Mouse (Mus musculus): ENCODE results near the gene Ciao1. TPM values are rescaled to one million over a fixed set of nuclear protein-coding genes. Genes with fewer than 3 reads are reported as not detected.

Gene Ciao1
- polyA plus RNA-seq, 1 experiment, result 114 TPM

DNA sequence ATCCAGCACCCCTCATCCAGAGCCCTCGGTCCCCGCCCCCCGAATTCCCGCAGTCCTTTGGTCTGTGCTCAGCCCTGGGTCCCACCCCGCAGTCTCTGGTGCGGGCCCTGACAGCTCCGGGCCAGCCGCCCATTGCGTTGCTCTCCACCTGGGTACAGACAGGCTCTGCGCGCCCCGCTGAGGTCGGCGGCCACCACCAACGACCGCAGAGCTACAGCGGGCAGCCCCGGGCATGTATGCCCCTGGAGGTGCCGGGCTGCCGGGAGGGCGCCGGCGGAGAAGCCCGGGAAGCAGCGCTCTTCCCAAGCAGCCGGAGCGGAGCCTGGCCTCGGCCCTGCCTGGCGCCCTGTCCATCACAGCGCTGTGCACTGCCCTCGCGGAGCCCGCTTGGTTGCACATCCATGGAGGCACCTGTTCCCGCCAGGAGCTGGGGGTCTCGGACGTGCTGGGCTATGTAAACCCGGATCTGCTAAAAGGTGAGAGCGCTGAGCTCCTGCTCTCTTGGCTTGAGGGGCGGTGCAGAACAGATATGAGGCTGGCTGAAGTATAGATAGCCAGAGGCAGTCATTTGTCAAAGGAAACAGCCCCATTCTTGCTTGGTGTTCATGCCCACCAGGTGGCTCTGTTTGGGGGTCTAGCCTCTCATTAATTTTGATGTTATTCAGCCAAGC, 853 bp upstream of the Ciao1 start:
- peak overlapping the region; percentile 88 for H3K4me3 ChIP-seq (ENCODE audit: insufficient read depth, low read depth, low read length)
- peak overlapping the region; percentile 4; the same call in 1 of the 2 replicates for H3K27ac ChIP-seq (ENCODE audit: insufficient read depth, low read depth, low read length)
- peak; percentile 34 for DNase-seq
- H3K36me3 ChIP-seq (ENCODE audit: control insufficient read depth, insufficient read depth, low read length), result no peaks in the 10 kb centered on the region
- no peaks in the 10 kb centered on the region for H3K27me3 ChIP-seq (replicated peaks; ENCODE audit: control insufficient read depth, insufficient read depth, low read length)
- peaks cover 20% of the 10 kb centered on the region for H3K4me1 ChIP-seq (ENCODE audit: control insufficient read depth, insufficient read depth, low read length)
- under 1% methylated on average over 39 of the region's 39 CpGs for WGBS
- TF ChIP-seq CTCF (conservative IDR thresholded peaks at IDR 0.05; ENCODE audit: insufficient read depth, insufficient read length, low read depth, low read length) (0 out of 2 replicates have a peak, but pooled peaks have one; percentile 10), POLR2A (IDR thresholded peaks at IDR 0.05; ENCODE audit: low read depth, low read length) (no peak)

- 65% methylated on average over 2 of the region's 2 CpGs for WGBS
- H3K27me3 ChIP-seq (replicated peaks; ENCODE audit: control insufficient read depth, insufficient read depth, low read length), result no peaks in the 10 kb centered on the region
- TF ChIP-seq POLR2A (IDR thresholded peaks at IDR 0.05; ENCODE audit: low read depth, low read length) (no peak), CTCF (conservative IDR thresholded peaks at IDR 0.05; ENCODE audit: insufficient read depth, insufficient read length, low read depth, low read length) (no peak)
- peaks cover 11% of the 10 kb centered on the region; the same call in 1 of the 2 replicates for H3K36me3 ChIP-seq (ENCODE audit: control insufficient read depth, insufficient read depth, low read length)
- no peak overlapping the region for H3K4me3 ChIP-seq (ENCODE audit: insufficient read depth, low read depth, low read length)
- no peaks in the 10 kb centered on the region; the same call in 1 of the 2 replicates for H3K4me1 ChIP-seq (ENCODE audit: control insufficient read depth, insufficient read depth, low read length)
- 0 out of 2 replicates have a peak overlapping the region, but pooled peaks have one; percentile 2 for H3K27ac ChIP-seq (ENCODE audit: insufficient read depth, low read depth, low read length)
- peak; percentile 73 for DNase-seq
These were observed 7.6 kb downstream of the Ciao1 start for GRCm38 (mm10) chr2:127240065-127240464.

GRCm38 (mm10) chr2:127237897-127238610, 9.6 kb downstream of the Ciao1 start:
- H3K4me1 ChIP-seq (ENCODE audit: control insufficient read depth, insufficient read depth, low read length), result no peaks in the 10 kb centered on the region; the same call in 1 of the 2 replicates
- WGBS, result 96% methylated on average over 11 of the region's 11 CpGs
- no peaks in the 10 kb centered on the region for H3K27me3 ChIP-seq (replicated peaks; ENCODE audit: control insufficient read depth, insufficient read depth, low read length)
- no peak overlapping the region for H3K27ac ChIP-seq (ENCODE audit: insufficient read depth, low read depth, low read length)
- H3K36me3 ChIP-seq (ENCODE audit: control insufficient read depth, insufficient read depth, low read length), result peaks cover 17% of the 10 kb centered on the region; the same call in 1 of the 2 replicates
- TF ChIP-seq POLR2A (IDR thresholded peaks at IDR 0.05; ENCODE audit: low read depth, low read length), result no peak
- no peak for TF ChIP-seq CTCF (conservative IDR thresholded peaks at IDR 0.05; ENCODE audit: insufficient read depth, insufficient read length, low read depth, low read length)
- no peak overlapping the region for H3K4me3 ChIP-seq (ENCODE audit: insufficient read depth, low read depth, low read length)
- no peak for DNase-seq

- TF ChIP-seq POLR2A (IDR thresholded peaks at IDR 0.05; ENCODE audit: low read depth, low read length), result no peak
- no peak for TF ChIP-seq CTCF (conservative IDR thresholded peaks at IDR 0.05; ENCODE audit: insufficient read depth, insufficient read length, low read depth, low read length)
- Histone ChIP-seq H3K36me3 (ENCODE audit: control insufficient read depth, insufficient read depth, low read length) (peaks cover 27% of the 10 kb centered on the region), H3K4me1 (ENCODE audit: control insufficient read depth, insufficient read depth, low read length) (no peaks in the 10 kb centered on the region), H3K27me3 (replicated peaks; ENCODE audit: control insufficient read depth, insufficient read depth, low read length) (no peaks in the 10 kb centered on the region), H3K27ac (ENCODE audit: insufficient read depth, low read depth, low read length) (no peak overlapping the region), H3K4me3 (ENCODE audit: insufficient read depth, low read depth, low read length) (no peak overlapping the region)
- no peak for DNase-seq
- WGBS, result 100% methylated on average over 3 of the region's 3 CpGs
These were observed 22.4 kb downstream of the Ciao1 start for GRCm38 (mm10) chr2:127225261-127225660.

GRCm38 (mm10) chr2:127217746-127218145, 29.9 kb downstream of the Ciao1 start:
- WGBS, result 78% methylated on average over 5 of the region's 5 CpGs
- H3K36me3 ChIP-seq (ENCODE audit: control insufficient read depth, insufficient read depth, low read length), result peaks cover 18% of the 10 kb centered on the region
- H3K27ac ChIP-seq (ENCODE audit: insufficient read depth, low read depth, low read length), result no peak overlapping the region
- H3K4me1 ChIP-seq (ENCODE audit: control insufficient read depth, insufficient read depth, low read length), result no peaks in the 10 kb centered on the region
- no peak for TF ChIP-seq POLR2A (IDR thresholded peaks at IDR 0.05; ENCODE audit: low read depth, low read length)
- no peak for TF ChIP-seq CTCF (conservative IDR thresholded peaks at IDR 0.05; ENCODE audit: insufficient read depth, insufficient read length, low read depth, low read length)
- H3K4me3 ChIP-seq (ENCODE audit: insufficient read depth, low read depth, low read length), result no peak overlapping the region
- DNase-seq, result no peak
- no peaks in the 10 kb centered on the region for H3K27me3 ChIP-seq (replicated peaks; ENCODE audit: control insufficient read depth, insufficient read depth, low read length)

DNA sequence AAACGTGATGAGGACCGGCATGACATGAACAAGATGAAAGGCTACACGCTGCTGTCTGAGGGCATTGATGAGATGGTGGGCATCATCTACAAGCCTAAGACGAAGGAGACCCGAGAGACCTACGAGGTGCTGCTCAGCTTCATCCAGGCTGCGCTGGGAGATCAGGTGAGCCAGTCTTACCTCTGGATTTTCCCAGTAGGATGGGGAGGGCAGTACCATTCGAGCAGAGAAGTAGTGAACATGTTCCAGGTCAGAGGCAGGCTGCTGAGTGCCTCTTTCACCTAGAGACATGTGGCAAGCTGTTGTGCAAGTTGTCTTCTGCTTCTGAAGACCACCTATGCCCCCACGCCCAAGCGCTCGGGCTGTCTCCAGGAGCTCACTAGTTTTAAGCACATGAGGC, 36.9 kb downstream of the Ciao1 start:
- H3K27me3 ChIP-seq (replicated peaks; ENCODE audit: control insufficient read depth, insufficient read depth, low read length), result no peaks in the 10 kb centered on the region
- peaks cover 2% of the 10 kb centered on the region; the same call in 1 of the 2 replicates for H3K36me3 ChIP-seq (ENCODE audit: control insufficient read depth, insufficient read depth, low read length)
- TF ChIP-seq CTCF (conservative IDR thresholded peaks at IDR 0.05; ENCODE audit: insufficient read depth, insufficient read length, low read depth, low read length), result no peak
- TF ChIP-seq POLR2A (IDR thresholded peaks at IDR 0.05; ENCODE audit: low read depth, low read length), result no peak
- DNase-seq, result no peak
- no peak overlapping the region for H3K27ac ChIP-seq (ENCODE audit: insufficient read depth, low read depth, low read length)
- no peak overlapping the region for H3K4me3 ChIP-seq (ENCODE audit: insufficient read depth, low read depth, low read length)
- 95% methylated on average over 11 of the region's 11 CpGs for WGBS
- H3K4me1 ChIP-seq (ENCODE audit: control insufficient read depth, insufficient read depth, low read length), result peaks cover 6% of the 10 kb centered on the region; the same call in 1 of the 2 replicates

DNA sequence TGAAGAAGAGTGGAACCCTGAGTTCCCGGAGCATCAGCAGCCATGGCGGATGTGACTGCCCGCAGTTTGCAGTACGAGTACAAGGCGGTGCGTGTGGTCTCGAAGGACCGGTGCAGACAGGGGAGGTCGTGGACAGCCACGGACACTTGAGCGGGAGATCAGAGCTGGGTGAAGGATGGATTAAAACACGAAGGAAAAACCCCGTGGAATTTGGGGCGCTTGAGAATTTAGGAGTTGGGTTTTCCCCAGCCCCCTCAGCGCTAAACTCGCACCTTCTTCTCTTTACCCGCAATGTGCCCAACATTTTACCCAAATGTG, 39.2 kb downstream of the Ciao1 start:
- peak overlapping the region; percentile 94 for H3K4me3 ChIP-seq (ENCODE audit: insufficient read depth, low read depth, low read length)
- TF ChIP-seq POLR2A (IDR thresholded peaks at IDR 0.05; ENCODE audit: low read depth, low read length), result no peak
- no peak for DNase-seq
- no peaks in the 10 kb centered on the region for H3K27me3 ChIP-seq (replicated peaks; ENCODE audit: control insufficient read depth, insufficient read depth, low read length)
- peaks cover 2% of the 10 kb centered on the region; the same call in 1 of the 2 replicates for H3K36me3 ChIP-seq (ENCODE audit: control insufficient read depth, insufficient read depth, low read length)
- peaks cover 6% of the 10 kb centered on the region; the same call in 1 of the 2 replicates for H3K4me1 ChIP-seq (ENCODE audit: control insufficient read depth, insufficient read depth, low read length)
- WGBS, result under 1% methylated on average over 17 of the region's 17 CpGs
- peak overlapping the region; percentile 82 for H3K27ac ChIP-seq (ENCODE audit: insufficient read depth, low read depth, low read length)

Measured in kidney, adult 2 months (tissue).